Mouse (Mus musculus): Measurements from ENCODE around the gene Camsap3. TPM values are rescaled to one million over a fixed set of nuclear protein-coding genes. Genes with fewer than 3 reads are reported as not detected.

Camsap3 gene
- total RNA-seq, 2 experiments from 2014 or later: not detected

- no peak for ATAC-seq (replicated peaks; ENCODE audit: low FRiP score, poor library complexity, severe bottlenecking)
These were observed 61.9 kb downstream of the Camsap3 start for GRCm38 (mm10) chr8:3648990-3649389.

GRCm38 (mm10) chr8:3652845-3653244 lies 65.8 kb downstream of the Camsap3 start:
- ATAC-seq (replicated peaks; ENCODE audit: low FRiP score, poor library complexity, severe bottlenecking): no peak

GRCm38 (mm10) chr8:3654726-3655508 lies 67.8 kb downstream of the Camsap3 start:
- ATAC-seq (replicated peaks; ENCODE audit: low FRiP score, poor library complexity, severe bottlenecking): no peak

GRCm38 (mm10) chr8:3655526-3655925 lies 68.4 kb downstream of the Camsap3 start, which contains the start of gene Retn:
Gene Retn, plus strand, starts transcription at chr8:3655770.
- no peak for ATAC-seq (replicated peaks; ENCODE audit: low FRiP score, poor library complexity, severe bottlenecking)

- ATAC-seq (replicated peaks; ENCODE audit: low FRiP score, poor library complexity, severe bottlenecking): no peak
These were observed 69.8 kb downstream of the Camsap3 start for GRCm38 (mm10) chr8:3656725-3657381.

Other genes with a start within 250 kb of the Camsap3 start
- gene A430078G23Rik, start 233.9 kb upstream of the Camsap3 start, total RNA-seq (2015; ENCODE audit: low replicate concordance): 1.3 and 4.7 TPM in 2 replicates
- gene A430078G23Rik, start 233.9 kb upstream of the Camsap3 start, total RNA-seq (2017; ENCODE audit: low replicate concordance): 2.4 and 2.8 TPM in 2 replicates
- gene Arhgef18, start 194.3 kb upstream of the Camsap3 start, total RNA-seq (2015; ENCODE audit: low replicate concordance): 7.2 and 7.5 TPM in 2 replicates
- gene Arhgef18, start 194.3 kb upstream of the Camsap3 start, total RNA-seq (2017; ENCODE audit: low replicate concordance): 3.0 and 5.4 TPM in 2 replicates
- 0.72 TPM in 1 of 2 replicates, not detected in the other for gene Pex11g, start 119.6 kb upstream of the Camsap3 start, total RNA-seq (2015; ENCODE audit: low replicate concordance)
- not detected in 2 replicates for gene Pex11g, start 119.6 kb upstream of the Camsap3 start, total RNA-seq (2017; ENCODE audit: low replicate concordance)
- gene Tex45, start 116.4 kb upstream of the Camsap3 start, total RNA-seq (2015; ENCODE audit: low replicate concordance): not detected in 2 replicates
- gene Tex45, start 116.4 kb upstream of the Camsap3 start, total RNA-seq (2017; ENCODE audit: low replicate concordance): not detected in 2 replicates
- 2.9 TPM in 1 of 2 replicates, not detected in the other for gene Zfp358, start 94.2 kb upstream of the Camsap3 start, total RNA-seq (2015; ENCODE audit: low replicate concordance)
- 2.0 TPM in 1 of 2 replicates, not detected in the other for gene Zfp358, start 94.2 kb upstream of the Camsap3 start, total RNA-seq (2017; ENCODE audit: low replicate concordance)
- gene Mcoln1, start 86.8 kb upstream of the Camsap3 start, total RNA-seq (2015; ENCODE audit: low replicate concordance): 45.3 and 65.2 TPM in 2 replicates
- 82.9 and 267 TPM in 2 replicates for gene Mcoln1, start 86.8 kb upstream of the Camsap3 start, total RNA-seq (2017; ENCODE audit: low replicate concordance)
- gene Pnpla6, start 71.9 kb upstream of the Camsap3 start, total RNA-seq (2015; ENCODE audit: low replicate concordance): 110 and 131 TPM in 2 replicates
- 147 and 272 TPM in 2 replicates for gene Pnpla6, start 71.9 kb upstream of the Camsap3 start, total RNA-seq (2017; ENCODE audit: low replicate concordance)
- not detected in 2 replicates for gene C330021F23Rik, start 19.3 kb upstream of the Camsap3 start, total RNA-seq (2015; ENCODE audit: low replicate concordance)
- not detected in 2 replicates for gene C330021F23Rik, start 19.3 kb upstream of the Camsap3 start, total RNA-seq (2017; ENCODE audit: low replicate concordance)
- 8.8 and 12.3 TPM in 2 replicates for gene Xab2, start 34.0 kb downstream of the Camsap3 start, total RNA-seq (2015; ENCODE audit: low replicate concordance)
- gene Xab2, start 34.0 kb downstream of the Camsap3 start, total RNA-seq (2017; ENCODE audit: low replicate concordance): 30.6 and 36.8 TPM in 2 replicates
- gene Pet100, start 34.3 kb downstream of the Camsap3 start, total RNA-seq (2015; ENCODE audit: low replicate concordance): 48.6 and 125 TPM in 2 replicates
- gene Pet100, start 34.3 kb downstream of the Camsap3 start, total RNA-seq (2017; ENCODE audit: low replicate concordance): 65.1 and 137 TPM in 2 replicates
- not detected in 2 replicates for gene Pcp2, start 38.3 kb downstream of the Camsap3 start, total RNA-seq (2015; ENCODE audit: low replicate concordance)
- not detected in 2 replicates for gene Pcp2, start 38.3 kb downstream of the Camsap3 start, total RNA-seq (2017; ENCODE audit: low replicate concordance)
- 32.7 and 56.9 TPM in 2 replicates for gene Stxbp2, start 43.7 kb downstream of the Camsap3 start, total RNA-seq (2015; ENCODE audit: low replicate concordance)
- gene Stxbp2, start 43.7 kb downstream of the Camsap3 start, total RNA-seq (2017; ENCODE audit: low replicate concordance): 34.7 and 49.1 TPM in 2 replicates
- gene Retn, start 68.5 kb downstream of the Camsap3 start, total RNA-seq (2015; ENCODE audit: low replicate concordance): not detected in 2 replicates
- not detected in 2 replicates for gene Retn, start 68.5 kb downstream of the Camsap3 start, total RNA-seq (2017; ENCODE audit: low replicate concordance)
- 13.4 and 36.4 TPM in 2 replicates for gene Mcemp1, start 78.5 kb downstream of the Camsap3 start, total RNA-seq (2015; ENCODE audit: low replicate concordance)
- 4.1 and 11.6 TPM in 2 replicates for gene Mcemp1, start 78.5 kb downstream of the Camsap3 start, total RNA-seq (2017; ENCODE audit: low replicate concordance)
- not detected in 2 replicates for gene Fcor, start 85.1 kb downstream of the Camsap3 start, total RNA-seq (2015; ENCODE audit: low replicate concordance)
- gene Fcor, start 85.1 kb downstream of the Camsap3 start, total RNA-seq (2017; ENCODE audit: low replicate concordance): not detected in 2 replicates
- gene Trappc5, start 89.0 kb downstream of the Camsap3 start, total RNA-seq (2015; ENCODE audit: low replicate concordance): 5.4 and 6.1 TPM in 2 replicates
- 5.1 and 5.4 TPM in 2 replicates for gene Trappc5, start 89.0 kb downstream of the Camsap3 start, total RNA-seq (2017; ENCODE audit: low replicate concordance)
- gene Fcer2a, start 106.9 kb downstream of the Camsap3 start, total RNA-seq (2015; ENCODE audit: low replicate concordance): 2.9 TPM in 1 of 2 replicates, not detected in the other
- 1.2 TPM in 1 of 2 replicates, not detected in the other for gene Fcer2a, start 106.9 kb downstream of the Camsap3 start, total RNA-seq (2017; ENCODE audit: low replicate concordance)
- not detected in 2 replicates for gene Clec4g, start 133.4 kb downstream of the Camsap3 start, total RNA-seq (2015; ENCODE audit: low replicate concordance)
- gene Clec4g, start 133.4 kb downstream of the Camsap3 start, total RNA-seq (2017; ENCODE audit: low replicate concordance): not detected in 2 replicates
- 5.4 TPM in 1 of 2 replicates, not detected in the other for gene Cd209a, start 161.7 kb downstream of the Camsap3 start, total RNA-seq (2015; ENCODE audit: low replicate concordance)
- gene Cd209a, start 161.7 kb downstream of the Camsap3 start, total RNA-seq (2017; ENCODE audit: low replicate concordance): 3.0 and 5.1 TPM in 2 replicates

Measured in erythroid progenitor cell, adult 5-6 weeks (primary cell).